Mouse (Mus musculus) cerebellum, adult 11-12 months (tissue): ENCODE data around the gene Asb7.

Experiments
- DNase-seq: peaks from one replicate; pipeline ENCODE4 v3.0.0; 2022

Gene Asb7

GRCm38 (mm10) chr7:66689294-66689619, at the start of gene Asb7:
Asb7 (minus strand) TSS chr7:66689596.
- no peak for DNase-seq

DNA sequence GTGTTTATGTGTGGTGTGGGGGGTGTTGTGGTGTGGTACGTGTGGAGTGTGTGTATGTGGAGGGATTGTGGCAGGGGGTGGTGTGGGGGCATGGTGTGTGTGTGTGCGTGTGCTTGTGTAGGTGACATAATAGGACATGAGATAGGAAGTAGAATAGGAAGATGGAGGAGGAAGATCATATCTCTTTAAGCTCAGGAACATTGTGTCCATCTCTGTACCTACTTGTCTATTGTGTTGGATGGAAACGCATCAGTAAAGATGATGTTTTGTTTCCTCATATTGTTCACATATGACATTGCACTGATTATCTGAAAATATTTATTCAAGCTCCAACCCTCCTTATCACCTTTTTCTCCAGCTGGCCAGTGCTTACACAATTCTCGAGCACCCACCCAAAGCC, 48.0 kb upstream of the Asb7 start:
- no peak for DNase-seq

- DNase-seq = no peak
Observed at GRCm38 (mm10) chr7:66734993-66735392, 45.6 kb upstream of the Asb7 start.

- no peak for DNase-seq
Observed at GRCm38 (mm10) chr7:66734466-66734865, 45.1 kb upstream of the Asb7 start.

DNA sequence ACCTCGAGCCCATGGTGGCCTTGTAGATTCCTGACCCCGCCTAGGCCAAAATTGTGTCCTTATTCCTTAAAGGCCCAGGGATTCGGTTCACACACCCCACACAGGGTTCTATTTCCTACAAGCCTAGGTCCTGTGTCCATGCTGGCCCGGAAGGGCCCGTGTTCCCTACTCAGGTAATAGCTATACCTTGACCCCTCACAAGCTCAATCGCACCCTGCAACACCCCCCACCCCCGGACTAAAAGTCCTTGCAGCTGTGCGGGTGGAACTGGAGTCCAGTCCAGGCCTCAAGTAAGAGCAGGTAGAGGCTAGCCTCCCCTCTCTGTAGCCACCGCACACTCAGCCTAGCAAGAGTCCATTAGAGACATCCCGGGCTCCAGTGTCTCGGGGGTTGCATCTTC, 44.5 kb upstream of the Asb7 start:
- no peak for DNase-seq

GRCm38 (mm10) chr7:66733431-66733830, 44.0 kb upstream of the Asb7 start:
- DNase-seq = no peak

DNA sequence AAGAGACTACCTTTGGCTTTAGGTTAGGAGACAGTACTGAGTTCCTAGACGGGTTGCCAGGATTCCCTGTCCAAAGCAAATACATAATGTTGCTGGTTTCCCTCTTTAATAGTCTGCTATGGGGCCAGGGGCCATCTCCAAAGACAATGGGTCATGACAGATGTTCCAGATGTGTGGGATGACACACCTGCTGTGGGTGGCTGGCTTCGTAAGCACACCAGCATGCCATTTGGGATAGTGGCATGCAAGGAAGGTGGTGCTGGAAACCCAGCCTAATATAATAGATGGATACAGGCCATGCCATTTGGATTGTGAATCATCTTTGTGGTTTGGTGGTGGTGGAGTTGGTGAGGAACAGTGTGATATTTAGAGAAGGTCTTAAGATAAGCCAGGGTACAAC, 39.8 kb upstream of the Asb7 start:
- no peak for DNase-seq

DNA sequence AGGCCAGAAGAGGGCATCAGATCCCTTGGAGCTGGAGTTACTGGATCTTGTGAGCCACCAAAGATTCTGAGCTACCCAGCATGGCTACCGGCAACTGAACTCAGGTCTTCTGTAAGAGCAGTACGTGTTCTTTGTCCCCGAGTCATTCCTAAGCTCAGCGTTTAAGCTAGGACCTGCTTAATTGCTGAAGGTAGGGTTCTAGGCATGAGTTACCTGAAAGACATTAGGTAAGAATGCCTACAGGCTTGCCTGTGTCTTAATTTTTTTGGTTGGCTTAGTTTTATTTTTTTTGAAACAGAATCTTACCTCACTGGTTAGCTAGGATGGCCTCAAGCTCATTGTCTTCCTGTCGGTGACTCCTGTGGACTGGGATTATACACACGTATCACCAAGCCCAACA, 38.7 kb upstream of the Asb7 start:
- no peak for DNase-seq

DNA sequence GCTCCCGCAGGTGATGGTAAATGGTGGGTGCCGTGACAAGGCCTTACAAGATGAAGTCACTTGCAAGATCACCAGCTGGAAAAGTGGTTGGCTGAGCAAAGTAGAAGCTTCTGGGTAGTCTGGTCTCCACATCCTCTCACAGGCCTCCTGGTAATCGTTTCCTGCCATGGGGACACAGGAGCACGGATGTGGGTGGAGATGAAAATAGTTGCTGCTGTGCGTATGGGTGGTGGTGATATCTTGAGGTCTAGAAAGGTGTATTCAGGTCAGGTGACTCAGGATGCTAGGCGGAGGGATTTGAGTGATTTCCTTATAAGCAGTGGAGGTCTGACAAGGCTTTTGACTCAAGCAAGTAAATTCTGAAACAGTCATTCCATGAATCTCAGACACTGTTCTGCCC, 35.6 kb upstream of the Asb7 start:
- no peak for DNase-seq

GRCm38 (mm10) chr7:66724514-66724913, 35.1 kb upstream of the Asb7 start:
- DNase-seq = no peak

GRCm38 (mm10) chr7:66711166-66711565, 21.8 kb upstream of the Asb7 start:
- DNase-seq = no peak

GRCm38 (mm10) chr7:66704631-66705030, 15.2 kb upstream of the Asb7 start:
- no peak for DNase-seq

DNA sequence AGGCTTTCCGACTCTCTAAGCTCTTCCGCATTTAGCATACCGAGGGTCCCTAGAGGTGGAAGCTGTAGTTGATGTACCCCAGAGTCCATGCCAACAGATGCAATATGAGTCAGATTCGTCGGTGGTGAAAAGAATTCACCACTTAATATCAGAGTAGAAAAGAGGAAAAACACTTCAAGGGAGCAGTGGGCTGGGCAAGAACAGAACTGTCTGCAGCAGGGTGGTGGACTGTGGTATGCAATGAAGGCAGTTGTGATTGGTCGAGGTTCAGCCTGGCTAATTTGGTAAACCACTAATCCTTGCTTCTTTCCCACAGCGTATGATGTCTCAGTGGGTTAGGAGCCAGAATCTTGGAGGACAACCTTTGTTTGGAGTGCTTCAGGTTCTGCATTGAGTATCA, 13.3 kb upstream of the Asb7 start:
- DNase-seq = no peak

- no peak for DNase-seq
Observed at GRCm38 (mm10) chr7:66694467-66694866, 5.1 kb upstream of the Asb7 start.

DNA sequence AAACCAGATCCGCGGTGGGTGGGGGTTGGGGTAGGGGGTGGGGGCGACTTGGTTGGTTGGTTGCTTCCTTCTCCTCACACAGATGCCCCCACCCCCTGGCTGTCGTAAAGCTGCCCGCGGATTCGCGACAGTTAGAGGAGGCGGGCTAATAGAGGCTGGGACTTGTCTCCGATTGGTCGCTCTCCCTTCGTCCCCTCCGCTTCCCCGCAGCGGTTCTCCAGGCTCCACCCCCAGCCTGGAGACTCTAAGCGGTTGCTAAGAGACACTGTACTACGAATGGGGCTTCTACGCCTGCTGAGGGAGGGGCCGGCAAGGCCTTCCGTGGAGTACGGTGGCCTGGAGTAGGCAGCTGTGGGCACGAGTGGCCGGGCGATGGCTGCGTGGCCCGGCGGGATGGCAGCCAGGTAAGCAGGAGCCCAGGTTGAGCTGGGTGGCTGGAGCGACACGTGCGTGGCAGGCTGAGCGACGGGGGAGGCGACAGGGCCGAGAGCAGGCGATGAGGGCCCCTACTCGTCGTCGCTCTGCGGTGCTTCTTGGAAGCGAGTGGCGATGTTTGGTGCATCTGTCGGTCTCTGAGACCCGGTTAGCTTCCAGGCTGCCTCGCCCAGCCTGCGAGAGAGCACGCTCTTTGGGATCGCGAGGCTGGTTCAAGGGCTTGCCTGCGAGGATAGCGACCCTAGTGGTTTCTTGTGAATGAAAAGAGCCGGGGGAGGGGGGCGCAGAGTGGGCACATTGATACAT, 394 bp upstream of the Asb7 start, which contains the start of gene Lins1:
Lins1 (plus strand) TSS at position 270 of the 741 bp plus-strand sequence.
- DNase-seq = peak; percentile 100

GRCm38 (mm10) chr7:66688721-66689120, 675 bp downstream of the Asb7 start:
- DNase-seq = no peak

DNA sequence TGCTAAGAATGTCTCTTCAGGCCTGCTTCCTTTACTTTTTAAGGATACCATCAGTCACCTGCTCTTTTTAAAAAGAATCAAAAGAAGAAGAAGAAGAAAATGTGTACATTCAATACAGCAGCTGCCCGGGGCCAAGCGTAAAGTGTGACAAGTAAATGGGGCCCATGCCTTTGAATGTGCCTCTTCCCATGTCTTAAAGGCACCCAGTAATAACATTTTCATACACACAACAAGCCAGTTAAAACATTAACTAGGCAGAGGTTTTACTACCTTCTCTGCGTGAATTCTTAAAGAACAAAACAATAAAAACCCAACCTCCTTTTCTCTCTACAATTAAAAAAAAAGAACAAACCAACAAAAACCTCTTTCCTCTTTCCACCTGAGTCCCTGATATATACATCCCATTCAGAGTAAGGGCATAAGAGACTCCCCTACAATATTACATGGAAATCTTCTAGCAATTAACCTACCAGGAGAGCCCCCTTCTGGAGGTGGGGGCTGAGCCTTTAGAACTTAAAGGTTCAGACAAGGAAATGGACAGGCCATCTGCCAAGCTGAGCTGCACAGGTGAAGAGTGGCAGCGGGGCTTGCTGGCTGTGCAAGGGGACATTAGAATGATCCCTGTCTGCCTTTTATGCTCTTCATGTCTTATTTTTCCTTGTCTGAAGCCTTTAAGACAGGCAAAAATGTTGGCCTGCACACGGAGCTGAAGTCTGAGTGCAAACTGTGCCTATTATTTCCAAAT, 7.1 kb downstream of the Asb7 start:
- DNase-seq = no peak

- DNase-seq = no peak
Observed at GRCm38 (mm10) chr7:66675800-66676199, 13.6 kb downstream of the Asb7 start.

GRCm38 (mm10) chr7:66667064-66667463, 22.3 kb downstream of the Asb7 start:
- no peak for DNase-seq

GRCm38 (mm10) chr7:66663548-66663947, 25.8 kb downstream of the Asb7 start:
- no peak for DNase-seq

- DNase-seq = peak; percentile 53
Observed at GRCm38 (mm10) chr7:66661572-66661971, 27.8 kb downstream of the Asb7 start.

DNA sequence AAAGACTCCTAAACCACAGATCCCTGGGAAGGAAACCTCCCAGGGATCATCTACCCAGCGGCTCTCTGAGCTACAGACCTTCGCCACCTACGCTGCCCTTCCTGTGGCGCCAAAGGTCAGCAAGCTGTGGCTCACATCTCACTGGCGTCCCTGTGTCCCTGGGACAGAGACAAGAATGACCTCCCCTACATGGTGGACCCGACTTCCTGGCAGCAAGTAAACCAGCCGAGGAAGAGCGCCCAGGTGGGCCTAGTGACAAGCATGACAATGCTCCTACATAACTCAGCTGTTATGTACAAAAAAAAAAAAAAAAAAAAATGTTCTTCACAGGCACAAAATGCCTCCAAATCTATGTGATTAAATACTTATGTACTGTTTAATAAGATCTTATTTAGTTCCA, 28.4 kb downstream of the Asb7 start:
- no peak for DNase-seq

GRCm38 (mm10) chr7:66660291-66660690, 29.1 kb downstream of the Asb7 start:
- DNase-seq = no peak

DNA sequence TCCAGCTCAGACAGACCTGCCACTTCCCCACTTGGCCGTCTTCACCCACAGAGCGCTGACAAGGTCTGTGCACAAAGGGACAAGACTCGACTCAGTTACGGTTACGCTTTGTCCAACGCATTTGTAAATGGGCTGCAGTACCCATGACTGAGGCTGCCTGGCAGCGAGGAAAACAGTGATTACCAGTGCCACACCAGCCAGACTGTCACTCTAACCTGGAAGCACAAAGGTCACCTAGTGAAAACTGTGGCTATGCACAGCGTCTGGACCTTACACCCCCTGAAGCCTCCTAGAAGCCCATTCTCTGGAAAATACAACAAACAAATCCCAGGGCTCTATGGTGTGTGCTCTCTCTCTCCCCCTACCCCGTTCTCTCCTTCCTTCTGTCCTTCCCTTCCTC, 33.9 kb downstream of the Asb7 start:
- DNase-seq = no peak

DNA sequence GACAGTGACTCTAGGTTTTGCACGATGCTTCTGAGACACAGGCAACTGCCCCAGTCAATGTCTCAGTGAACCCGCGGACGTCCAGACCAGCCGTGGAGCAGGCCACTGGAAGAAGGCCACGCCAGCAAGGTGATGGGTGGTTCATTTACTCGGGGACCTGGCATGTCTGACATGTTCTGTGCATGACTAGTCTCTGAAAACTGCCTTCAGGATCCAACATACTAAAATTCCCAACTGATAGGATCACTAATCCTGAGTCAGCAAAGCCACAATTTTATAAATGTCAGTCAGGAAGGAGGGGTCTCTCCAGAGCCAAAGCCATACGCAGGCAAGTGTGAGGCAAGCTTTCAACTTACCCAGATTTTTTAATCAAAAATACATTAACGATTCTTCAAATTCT, 35.8 kb downstream of the Asb7 start:
- DNase-seq = no peak
